Mouse (Mus musculus) megakaryocyte, embryonic 14.5 days (primary cell): ENCODE results near the gene Smtnl2. TPM values are rescaled to one million over a fixed set of nuclear protein-coding genes. Genes with fewer than 3 reads are reported as not detected.

Experiments used
- H3K27me3 ChIP-seq: replicated peaks from 2 replicates; pipeline ENCODE3; 2012; ENCODE audit warnings: inconsistent platforms
- H3K36me3 ChIP-seq: replicated peaks from 2 replicates; pipeline ENCODE3; 2012; ENCODE audit warnings: low read length, inconsistent platforms, mixed read lengths
- H3K4me1 ChIP-seq: 2 replicates; pipeline ENCODE4 v1.6.1; 2012; ENCODE audit warnings: inconsistent platforms
- H3K4me3 ChIP-seq: replicated peaks from 2 replicates; pipeline ENCODE3; 2012; ENCODE audit warnings: moderate library complexity, mild to moderate bottlenecking, inconsistent platforms
- H3K9me3 ChIP-seq: 2 replicates; pipeline ENCODE4 v1.6.1; 2012; ENCODE audit warnings: inconsistent platforms
- FLI1 ChIP-seq: IDR thresholded peaks from 2 replicates; pipeline ENCODE4 v1.6.1; 2012; ENCODE audit warnings: low read length, inconsistent platforms, mixed read lengths
- GATA1 ChIP-seq: IDR thresholded peaks from 3 replicates; pipeline ENCODE4 v1.6.1; 2012; ENCODE audit warnings: mixed read lengths, low read length, inconsistent platforms, borderline replicate concordance
- polyA plus RNA-seq: library from polyadenylated mRNA; stranded (reverse); fragments of >175 nt; gene quantifications from 2 replicates; pipeline ENCODE4 v1.2.3, GENCODE M21; 2012; ENCODE audit warnings: low replicate concordance; ENCODE audit not compliant: insufficient read depth

The Smtnl2 gene
- polyA plus RNA-seq, 1 experiment = 0.75 TPM

GRCm38 (mm10) chr11:72402017-72402416, 9.5 kb downstream of the Smtnl2 start:
- TF ChIP-seq GATA1 = no peak
- TF ChIP-seq FLI1 = no peak

GRCm38 (mm10) chr11:72401068-72401467, 10.4 kb downstream of the Smtnl2 start:
- H3K9me3 ChIP-seq = peaks cover 7% of the 10 kb centered on the region
- no peak for TF ChIP-seq GATA1
- TF ChIP-seq FLI1 = no peak

More at GRCm38 (mm10) chr11:72402017-72402416, 9.5 kb downstream of the Smtnl2 start:
- Histone ChIP-seq H3K4me3 (no peak overlapping the region), H3K27me3 (peaks cover 87% of the 10 kb centered on the region), H3K36me3 (no peaks in the 10 kb centered on the region), H3K9me3 (peaks cover 7% of the 10 kb centered on the region), H3K4me1 (no peaks in the 10 kb centered on the region)

GRCm38 (mm10) chr11:72397811-72398525, 13.5 kb downstream of the Smtnl2 start:
- Histone ChIP-seq H3K9me3 (peaks cover 7% of the 10 kb centered on the region), H3K4me3 (no peak overlapping the region), H3K27me3 (peaks cover 84% of the 10 kb centered on the region), H3K4me1 (peaks cover 17% of the 10 kb centered on the region), H3K36me3 (no peaks in the 10 kb centered on the region)
- no peak for TF ChIP-seq FLI1
- TF ChIP-seq GATA1 = no peak

More at GRCm38 (mm10) chr11:72401068-72401467, 10.4 kb downstream of the Smtnl2 start:
- no peak overlapping the region for H3K4me3 ChIP-seq
- no peaks in the 10 kb centered on the region for H3K4me1 ChIP-seq
- H3K36me3 ChIP-seq = no peaks in the 10 kb centered on the region
- peaks cover 87% of the 10 kb centered on the region for H3K27me3 ChIP-seq

GRCm38 (mm10) chr11:72397072-72397471, 14.4 kb downstream of the Smtnl2 start:
- Histone ChIP-seq H3K9me3 (peaks cover 7% of the 10 kb centered on the region), H3K4me3 (no peak overlapping the region), H3K36me3 (no peaks in the 10 kb centered on the region), H3K4me1 (peaks cover 17% of the 10 kb centered on the region), H3K27me3 (peaks cover 75% of the 10 kb centered on the region)
- TF ChIP-seq FLI1 = no peak
- TF ChIP-seq GATA1 = no peak

- TF ChIP-seq FLI1 (no peak), GATA1 (no peak)
- Histone ChIP-seq H3K36me3 (no peaks in the 10 kb centered on the region), H3K27me3 (peaks cover 74% of the 10 kb centered on the region), H3K4me1 (peaks cover 17% of the 10 kb centered on the region), H3K9me3 (peaks cover 7% of the 10 kb centered on the region), H3K4me3 (no peak overlapping the region)
These were observed 14.9 kb downstream of the Smtnl2 start for GRCm38 (mm10) chr11:72396621-72397020.

- Histone ChIP-seq H3K4me3 (no peak overlapping the region), H3K9me3 (peaks cover 7% of the 10 kb centered on the region), H3K36me3 (no peaks in the 10 kb centered on the region), H3K4me1 (peaks cover 17% of the 10 kb centered on the region), H3K27me3 (peaks cover 67% of the 10 kb centered on the region)
- TF ChIP-seq GATA1 (no peak), FLI1 (no peak)
These were observed 15.9 kb downstream of the Smtnl2 start for GRCm38 (mm10) chr11:72395652-72396051.

GRCm38 (mm10) chr11:72394694-72395093, 16.8 kb downstream of the Smtnl2 start:
- H3K9me3 ChIP-seq = peaks cover 3% of the 10 kb centered on the region
- H3K27me3 ChIP-seq = peaks cover 59% of the 10 kb centered on the region
- TF ChIP-seq GATA1 (no peak), FLI1 (no peak)
- H3K4me3 ChIP-seq = no peak overlapping the region
- no peaks in the 10 kb centered on the region for H3K36me3 ChIP-seq
- peaks cover 17% of the 10 kb centered on the region for H3K4me1 ChIP-seq

- no peak for TF ChIP-seq GATA1
- TF ChIP-seq FLI1 = no peak
- Histone ChIP-seq H3K4me1 (peaks cover 17% of the 10 kb centered on the region), H3K36me3 (no peaks in the 10 kb centered on the region), H3K27me3 (peaks cover 53% of the 10 kb centered on the region), H3K9me3 (no peaks in the 10 kb centered on the region), H3K4me3 (no peak overlapping the region)
These were observed 17.8 kb downstream of the Smtnl2 start for GRCm38 (mm10) chr11:72393669-72394068.

- H3K36me3 ChIP-seq = no peaks in the 10 kb centered on the region
- H3K27me3 ChIP-seq = peaks cover 54% of the 10 kb centered on the region
- H3K4me3 ChIP-seq = no peak overlapping the region
- TF ChIP-seq GATA1 (no peak), FLI1 (no peak)
- no peaks in the 10 kb centered on the region for H3K9me3 ChIP-seq
- H3K4me1 ChIP-seq = peaks cover 17% of the 10 kb centered on the region
These were observed 18.3 kb downstream of the Smtnl2 start for GRCm38 (mm10) chr11:72393243-72393642.

- TF ChIP-seq GATA1 (no peak), FLI1 (no peak)
- H3K27me3 ChIP-seq = peaks cover 44% of the 10 kb centered on the region
- no peaks in the 10 kb centered on the region for H3K9me3 ChIP-seq
- peaks cover 17% of the 10 kb centered on the region for H3K4me1 ChIP-seq
- no peaks in the 10 kb centered on the region for H3K36me3 ChIP-seq
- H3K4me3 ChIP-seq = no peak overlapping the region
These were observed 20.3 kb downstream of the Smtnl2 start for GRCm38 (mm10) chr11:72391181-72391580.
